Mouse (Mus musculus) CH12.LX (cell line): ENCODE measurements at regions not wholly inside any gene's neighbourhood (a gene's known extent, or its start where the extent isn't known, plus 50 kb on each side); places are given as distances from the start of the nearest gene placed in this dataset.
"Not testable (repeated sequence)": the region's sequence is repeated elsewhere in the genome, so short reads cannot be mapped to it uniquely, and the experiment has no call there.

Source experiments
- DNase-seq: peaks from one replicate; pipeline ENCODE4 v3.0.0-alpha.2; 2013; ENCODE audit errors: extremely low read depth
- H3K27ac ChIP-seq: 2 replicates; pipeline ENCODE4 v1.5.1; 2012; ENCODE audit warnings: low read depth, mild to moderate bottlenecking, control low read depth, moderate library complexity; ENCODE audit not compliant: insufficient read depth
- H3K27me3 ChIP-seq: replicated peaks from 2 replicates; pipeline ENCODE3; 2012; ENCODE audit warnings: inconsistent platforms
- H3K36me3 ChIP-seq, 2 experiments: replicated peaks in 1 of 2; 2 replicates each; pipeline versions ENCODE3 to v1.6.1; 2012; ENCODE audit warnings: inconsistent platforms in 1 of 2, low read length in 1 of 2, mild to moderate bottlenecking in 1 of 2, mixed read lengths in 1 of 2, moderate library complexity in 1 of 2; ENCODE audit not compliant: control insufficient read depth in 1 of 2, insufficient read depth in 1 of 2
- H3K4me1 ChIP-seq, 2 experiments: 2 replicates each; pipeline ENCODE4 v1.6.1; 2012; ENCODE audit warnings: inconsistent platforms in 1 of 2, moderate library complexity in 1 of 2; ENCODE audit not compliant: insufficient read depth in 2 of 2, control insufficient read depth in 1 of 2
- H3K4me2 ChIP-seq: 2 replicates; pipeline ENCODE4 v1.6.1; 2012; ENCODE audit warnings: low read depth, mild to moderate bottlenecking, control low read depth; ENCODE audit not compliant: poor library complexity, insufficient read depth, severe bottlenecking
- H3K4me3 ChIP-seq, 3 experiments: fragments of 150-350 bp in 1 of 3; sonication (generic) in 1 of 3; replicated peaks in 1 of 3; 2 replicates each; pipeline versions ENCODE3 to v1.5.1; 2011 to 2012; ENCODE audit warnings: low read depth in 2 of 3, low read length in 2 of 3, mild to moderate bottlenecking in 2 of 3, moderate library complexity in 2 of 3, control low read depth in 1 of 3, improper control_type of control experiment in 1 of 3, inconsistent platforms in 1 of 3, mixed read lengths in 1 of 3; ENCODE audit not compliant: poor library complexity in 1 of 3
- H3K79me2 ChIP-seq: replicated peaks from 2 replicates; pipeline ENCODE4 v1.6.1; 2012; ENCODE audit warnings: mild to moderate bottlenecking, moderate library complexity; ENCODE audit not compliant: control insufficient read depth, poor library complexity, insufficient read depth, severe bottlenecking; ENCODE audit errors: extremely low read depth
- H3K9ac ChIP-seq: 2 replicates; pipeline ENCODE4 v1.6.1; 2012; ENCODE audit warnings: low read depth, mild to moderate bottlenecking, control low read depth, moderate library complexity; ENCODE audit not compliant: insufficient read depth
- H3K9me3 ChIP-seq: replicated peaks from 2 replicates; pipeline ENCODE3; 2012; ENCODE audit warnings: low read length, inconsistent platforms, mixed read lengths
- BHLHE40 ChIP-seq: IDR thresholded peaks from 2 replicates; pipeline ENCODE4 v1.6.1; 2011; ENCODE audit warnings: mild to moderate bottlenecking, low read depth, low read length, improper control_type of control experiment
- CHD1 ChIP-seq: IDR thresholded peaks from 2 replicates; pipeline ENCODE4 v1.6.1; 2012; ENCODE audit warnings: low read depth, low read length, improper control_type of control experiment, inconsistent platforms
- CHD2 ChIP-seq: IDR thresholded peaks from 2 replicates; pipeline ENCODE4 v1.6.1; 2011; ENCODE audit warnings: low read length, improper control_type of control experiment
- CTCF ChIP-seq, 2 experiments: IDR thresholded peaks in 1 of 2; conservative IDR thresholded peaks in 1 of 2; 2 replicates each; pipeline ENCODE4 v1.5.1; 2011 to 2012; ENCODE audit warnings: low read depth in 2 of 2, low read length in 2 of 2, improper control_type of control experiment in 1 of 2, inconsistent platforms in 1 of 2, mild to moderate bottlenecking in 1 of 2, moderate library complexity in 1 of 2
- ELF1 ChIP-seq: IDR thresholded peaks from 2 replicates; pipeline ENCODE4 v1.6.1; 2014; ENCODE audit warnings: low read depth, mild to moderate bottlenecking, inconsistent platforms, low read length, improper control_type of control experiment
- EP300 ChIP-seq: IDR thresholded peaks from 2 replicates; pipeline ENCODE4 v1.6.1; 2011; ENCODE audit warnings: low read length, improper control_type of control experiment
- GABPA ChIP-seq: IDR thresholded peaks from 2 replicates; pipeline ENCODE4 v1.6.1; 2012; ENCODE audit warnings: low read depth, low read length, improper control_type of control experiment, inconsistent platforms; ENCODE audit not compliant: insufficient replicate concordance
- IRF4 ChIP-seq: IDR thresholded peaks from 2 replicates; pipeline ENCODE4 v1.6.1; 2014; ENCODE audit warnings: low read depth, mild to moderate bottlenecking, inconsistent platforms, low read length, improper control_type of control experiment
- JUN ChIP-seq: IDR thresholded peaks from 2 replicates; pipeline ENCODE4 v1.6.1; 2011; ENCODE audit warnings: low read depth, mild to moderate bottlenecking, low read length, improper control_type of control experiment, moderate library complexity; ENCODE audit not compliant: insufficient read depth
- MEF2A ChIP-seq: IDR thresholded peaks from 2 replicates; pipeline ENCODE4 v1.6.1; 2014; ENCODE audit warnings: low read depth, mild to moderate bottlenecking, inconsistent platforms, low read length, improper control_type of control experiment, borderline replicate concordance
- MYC ChIP-seq: IDR thresholded peaks from 2 replicates; pipeline ENCODE4 v1.6.1; 2011; ENCODE audit warnings: low read depth, mild to moderate bottlenecking, improper control_type of control experiment, low read length
- NELFE ChIP-seq: IDR thresholded peaks from 2 replicates; pipeline ENCODE4 v1.6.1; 2011; ENCODE audit warnings: low read depth, low read length, improper control_type of control experiment
- POLR2A ChIP-seq: IDR thresholded peaks from 2 replicates; pipeline ENCODE4 v1.6.1; 2011; ENCODE audit warnings: low read depth, mild to moderate bottlenecking, improper control_type of control experiment, low read length
- POLR2AphosphoS2 ChIP-seq: IDR thresholded peaks from 2 replicates; pipeline ENCODE4 v1.6.1; 2011; ENCODE audit warnings: low read depth, low read length, improper control_type of control experiment
- RAD21 ChIP-seq: IDR thresholded peaks from 2 replicates; pipeline ENCODE4 v1.6.1; 2011; ENCODE audit warnings: low read depth, mild to moderate bottlenecking, low read length, improper control_type of control experiment, moderate library complexity
- RCOR1 ChIP-seq: conservative IDR thresholded peaks from 2 replicates; pipeline ENCODE4 v1.6.1; 2012; ENCODE audit warnings: low read depth, mild to moderate bottlenecking, inconsistent platforms, low read length, improper control_type of control experiment
- SMC3 ChIP-seq: IDR thresholded peaks from 2 replicates; pipeline ENCODE4 v1.6.1; 2011; ENCODE audit warnings: low read depth, low read length, improper control_type of control experiment
- USF1 ChIP-seq: IDR thresholded peaks from 2 replicates; pipeline ENCODE4 v1.6.1; 2014; ENCODE audit warnings: low read depth, mild to moderate bottlenecking, inconsistent platforms, low read length, improper control_type of control experiment
- ZNF384 ChIP-seq: IDR thresholded peaks from 2 replicates; pipeline ENCODE4 v1.6.1; 2012; ENCODE audit warnings: low read depth, low read length, improper control_type of control experiment, inconsistent platforms
- dilution Hi-C: fragments of 300-500 bp; cut with MboI; formaldehyde crosslinking; loops from 2 replicates; pipeline ENCODE4 v1.14.3; 2020; ENCODE audit warnings: low sequenced_read_pairs; ENCODE audit not compliant: extremely low pct_unique_long_range_greater_than_20kb, extremely low pct_ligation_motif_present
- in situ Hi-C: fragments of 300-500 bp; cut with MboI; formaldehyde crosslinking; loops from 3 replicates; pipeline ENCODE4 v1.14.3; 2019; ENCODE audit warnings: low sequenced_read_pairs, low pct_ligation_motif_present, low pct_unique_long_range_greater_than_20kb, mixed read lengths

- Histone ChIP-seq H3K4me3 (no peak overlapping the region), H3K36me3 (no peaks in the 10 kb centered on the region), H3K4me2 (no peak overlapping the region), H3K9ac (no peak overlapping the region), H3K27me3 (no peaks in the 10 kb centered on the region), H3K27ac (no peak overlapping the region), H3K4me1 (no peaks in the 10 kb centered on the region), H3K79me2 (no peaks in the 10 kb centered on the region), H3K9me3 (no peaks in the 10 kb centered on the region)
- dilution Hi-C loops (no loop called here), in situ Hi-C loops (no loop called here)
- no peak for DNase-seq
- no peak for TF ChIP-seq JUN
- no peak for TF ChIP-seq RAD21
- TF ChIP-seq GABPA = no peak
- no peak for TF ChIP-seq CTCF (conservative IDR thresholded peaks at IDR 0.05 in 1 of 2, IDR thresholded peaks at IDR 0.05 in 1 of 2; ENCODE audit: low read depth in 2 of 2, low read length in 2 of 2)
- no peak for TF ChIP-seq NELFE
- TF ChIP-seq EP300 = no peak
- no peak for TF ChIP-seq USF1
- no peak for TF ChIP-seq BHLHE40
- TF ChIP-seq IRF4 = no peak
- TF ChIP-seq ZNF384 = no peak
- no peak for TF ChIP-seq RCOR1
- TF ChIP-seq CHD1 = no peak
- no peak for TF ChIP-seq CHD2
- TF ChIP-seq POLR2AphosphoS2 = no peak
- no peak for TF ChIP-seq MEF2A
- no peak for TF ChIP-seq ELF1
- no peak for TF ChIP-seq POLR2A
- TF ChIP-seq MYC = no peak
These were observed 129.4 kb upstream of the Tmem185a start for GRCm38 (mm10) chrX:70606349-70606748.

- peak; percentile 15 for DNase-seq
- H3K4me2 ChIP-seq, in situ Hi-C loops, H3K27ac ChIP-seq, dilution Hi-C loops, H3K79me2 ChIP-seq, H3K4me3 ChIP-seq, H3K36me3 ChIP-seq, H3K9ac ChIP-seq, H3K4me1 ChIP-seq, H3K27me3 ChIP-seq, H3K9me3 ChIP-seq: not testable (repeated sequence)
- TF ChIP-seq SMC3 = peak; percentile 46
- TF ChIP-seq RAD21 = peak; percentile 61
- TF ChIP-seq CTCF (conservative IDR thresholded peaks at IDR 0.05 in 1 of 2, IDR thresholded peaks at IDR 0.05 in 1 of 2; ENCODE audit: low read depth in 2 of 2, low read length in 2 of 2) = peak; percentile 28 to 65; a peak in 3 of 4 replicates
These were observed 105.4 kb upstream of the Tmem185a start for GRCm38 (mm10) chrX:70582344-70582743.
